Mouse (Mus musculus): ENCODE data around the gene Dpp6. TPM values are rescaled to one million over a fixed set of nuclear protein-coding genes. Genes with fewer than 3 reads are reported as not detected.

Dpp6 gene
- polyA plus RNA-seq, 1 experiment from 2014 or later, result 0.86 TPM

- 5% methylated on average over 3 of the region's 3 CpGs for WGBS (ENCODE audit: insufficient replicate concordance)
- Histone ChIP-seq H3K9ac (ENCODE audit: low read depth, low read length) (no peak overlapping the region), H3K27me3 (ENCODE audit: control insufficient read depth, insufficient read depth, low read length) (no peaks in the 10 kb centered on the region), H3K36me3 (ENCODE audit: control insufficient read depth, insufficient read depth, low read length) (no peaks in the 10 kb centered on the region), H3K4me2 (no peak overlapping the region), H3K4me1 (ENCODE audit: control insufficient read depth, insufficient read depth, low read length) (no peaks in the 10 kb centered on the region), H3K27ac (ENCODE audit: low read depth, low read length) (no peak overlapping the region), H3K9me3 (replicated peaks; ENCODE audit: control insufficient read depth, low read length) (no peaks in the 10 kb centered on the region), H3K4me3 (ENCODE audit: low read depth, low read length) (no peak overlapping the region)
- no peak for ATAC-seq (replicated peaks; ENCODE audit: insufficient number of reproducible peaks, low FRiP score, low TSS enrichment)
These were observed 77.3 kb downstream of the Dpp6 start for GRCm38 (mm10) chr5:26894346-26894745.

- Histone ChIP-seq H3K4me2 (peak overlapping the region; percentile 72), H3K9ac (ENCODE audit: low read depth, low read length) (no peak overlapping the region), H3K4me1 (ENCODE audit: control insufficient read depth, insufficient read depth, low read length) (peaks cover 8% of the 10 kb centered on the region; the same call in 1 of the 2 replicates), H3K9me3 (replicated peaks; ENCODE audit: control insufficient read depth, low read length) (no peaks in the 10 kb centered on the region), H3K27ac (ENCODE audit: low read depth, low read length) (no peak overlapping the region), H3K27me3 (ENCODE audit: control insufficient read depth, insufficient read depth, low read length) (peaks cover 12% of the 10 kb centered on the region), H3K4me3 (ENCODE audit: low read depth, low read length) (no peak overlapping the region), H3K36me3 (ENCODE audit: control insufficient read depth, insufficient read depth, low read length) (no peaks in the 10 kb centered on the region)
- WGBS (ENCODE audit: insufficient replicate concordance), result 4% methylated on average over 9 of the region's 9 CpGs
- ATAC-seq (replicated peaks; ENCODE audit: insufficient number of reproducible peaks, low FRiP score, low TSS enrichment), result peak; percentile 12; the same call in 1 of the 2 replicates
These were observed 86.8 kb downstream of the Dpp6 start for GRCm38 (mm10) chr5:26903786-26904185.

- H3K4me2 ChIP-seq, result peak overlapping the region; percentile 72
- peaks cover 8% of the 10 kb centered on the region; the same call in 1 of the 2 replicates for H3K4me1 ChIP-seq (ENCODE audit: control insufficient read depth, insufficient read depth, low read length)
- no peaks in the 10 kb centered on the region for H3K36me3 ChIP-seq (ENCODE audit: control insufficient read depth, insufficient read depth, low read length)
- H3K9ac ChIP-seq (ENCODE audit: low read depth, low read length), result peak overlapping the region; percentile 22; the same call in 1 of the 2 replicates
- WGBS (ENCODE audit: insufficient replicate concordance), result 1% methylated on average over 31 of the region's 32 CpGs
- H3K27me3 ChIP-seq (ENCODE audit: control insufficient read depth, insufficient read depth, low read length), result peaks cover 17% of the 10 kb centered on the region
- no peak overlapping the region for H3K27ac ChIP-seq (ENCODE audit: low read depth, low read length)
- peak; percentile 66 for ATAC-seq (replicated peaks; ENCODE audit: insufficient number of reproducible peaks, low FRiP score, low TSS enrichment)
- peak overlapping the region; percentile 33 for H3K4me3 ChIP-seq (ENCODE audit: low read depth, low read length)
- no peaks in the 10 kb centered on the region for H3K9me3 ChIP-seq (replicated peaks; ENCODE audit: control insufficient read depth, low read length)
These were observed 87.5 kb downstream of the Dpp6 start for GRCm38 (mm10) chr5:26904324-26905041.

GRCm38 (mm10) chr5:26907151-26907550 is 90.1 kb downstream of the Dpp6 start:
- H3K9ac ChIP-seq (ENCODE audit: low read depth, low read length), result no peak overlapping the region
- no peak overlapping the region for H3K27ac ChIP-seq (ENCODE audit: low read depth, low read length)
- H3K4me3 ChIP-seq (ENCODE audit: low read depth, low read length), result no peak overlapping the region
- no peaks in the 10 kb centered on the region for H3K36me3 ChIP-seq (ENCODE audit: control insufficient read depth, insufficient read depth, low read length)
- peaks cover 17% of the 10 kb centered on the region for H3K27me3 ChIP-seq (ENCODE audit: control insufficient read depth, insufficient read depth, low read length)
- peaks cover 8% of the 10 kb centered on the region; the same call in 1 of the 2 replicates for H3K4me1 ChIP-seq (ENCODE audit: control insufficient read depth, insufficient read depth, low read length)
- no peak for ATAC-seq (replicated peaks; ENCODE audit: insufficient number of reproducible peaks, low FRiP score, low TSS enrichment)
- no peak overlapping the region for H3K4me2 ChIP-seq
- H3K9me3 ChIP-seq (replicated peaks; ENCODE audit: control insufficient read depth, low read length), result no peaks in the 10 kb centered on the region
- 76% methylated on average over 7 of the region's 7 CpGs for WGBS (ENCODE audit: insufficient replicate concordance)

GRCm38 (mm10) chr5:26908612-26909011 is 91.6 kb downstream of the Dpp6 start:
- H3K9ac ChIP-seq (ENCODE audit: low read depth, low read length), result no peak overlapping the region
- H3K27ac ChIP-seq (ENCODE audit: low read depth, low read length), result no peak overlapping the region
- peaks cover 8% of the 10 kb centered on the region; the same call in 1 of the 2 replicates for H3K4me1 ChIP-seq (ENCODE audit: control insufficient read depth, insufficient read depth, low read length)
- 56% methylated on average over 4 of the region's 4 CpGs for WGBS (ENCODE audit: insufficient replicate concordance)
- H3K4me3 ChIP-seq (ENCODE audit: low read depth, low read length), result no peak overlapping the region
- peaks cover 13% of the 10 kb centered on the region; the same call in 1 of the 2 replicates for H3K27me3 ChIP-seq (ENCODE audit: control insufficient read depth, insufficient read depth, low read length)
- ATAC-seq (replicated peaks; ENCODE audit: insufficient number of reproducible peaks, low FRiP score, low TSS enrichment), result no peak
- H3K4me2 ChIP-seq, result no peak overlapping the region
- no peaks in the 10 kb centered on the region for H3K9me3 ChIP-seq (replicated peaks; ENCODE audit: control insufficient read depth, low read length)
- H3K36me3 ChIP-seq (ENCODE audit: control insufficient read depth, insufficient read depth, low read length), result no peaks in the 10 kb centered on the region

- Histone ChIP-seq H3K4me3 (ENCODE audit: low read depth, low read length) (no peak overlapping the region), H3K27ac (ENCODE audit: low read depth, low read length) (no peak overlapping the region), H3K4me1 (ENCODE audit: control insufficient read depth, insufficient read depth, low read length) (no peaks in the 10 kb centered on the region), H3K9me3 (replicated peaks; ENCODE audit: control insufficient read depth, low read length) (no peaks in the 10 kb centered on the region), H3K4me2 (no peak overlapping the region), H3K36me3 (ENCODE audit: control insufficient read depth, insufficient read depth, low read length) (no peaks in the 10 kb centered on the region), H3K27me3 (ENCODE audit: control insufficient read depth, insufficient read depth, low read length) (peaks cover 10% of the 10 kb centered on the region; the same call in 1 of the 2 replicates), H3K9ac (ENCODE audit: low read depth, low read length) (no peak overlapping the region)
- ATAC-seq (replicated peaks; ENCODE audit: insufficient number of reproducible peaks, low FRiP score, low TSS enrichment), result no peak
These were observed 93.3 kb downstream of the Dpp6 start for GRCm38 (mm10) chr5:26910353-26910752.

- ATAC-seq (replicated peaks; ENCODE audit: insufficient number of reproducible peaks, low FRiP score, low TSS enrichment), result no peak
- H3K9me3 ChIP-seq (replicated peaks; ENCODE audit: control insufficient read depth, low read length), result no peaks in the 10 kb centered on the region
- no peak overlapping the region for H3K9ac ChIP-seq (ENCODE audit: low read depth, low read length)
- H3K4me3 ChIP-seq (ENCODE audit: low read depth, low read length), result no peak overlapping the region
- no peak overlapping the region for H3K4me2 ChIP-seq
- no peaks in the 10 kb centered on the region for H3K36me3 ChIP-seq (ENCODE audit: control insufficient read depth, insufficient read depth, low read length)
- WGBS (ENCODE audit: insufficient replicate concordance), result 76% methylated on average over 3 of the region's 3 CpGs
- no peak overlapping the region for H3K27ac ChIP-seq (ENCODE audit: low read depth, low read length)
- H3K27me3 ChIP-seq (ENCODE audit: control insufficient read depth, insufficient read depth, low read length), result peaks cover 10% of the 10 kb centered on the region; the same call in 1 of the 2 replicates
- no peaks in the 10 kb centered on the region for H3K4me1 ChIP-seq (ENCODE audit: control insufficient read depth, insufficient read depth, low read length)
These were observed 95.0 kb downstream of the Dpp6 start for GRCm38 (mm10) chr5:26911965-26912364.

- Histone ChIP-seq H3K27me3 (ENCODE audit: control insufficient read depth, insufficient read depth, low read length) (no peaks in the 10 kb centered on the region), H3K4me3 (ENCODE audit: low read depth, low read length) (no peak overlapping the region), H3K27ac (ENCODE audit: low read depth, low read length) (no peak overlapping the region), H3K4me2 (no peak overlapping the region), H3K4me1 (ENCODE audit: control insufficient read depth, insufficient read depth, low read length) (no peaks in the 10 kb centered on the region), H3K9ac (ENCODE audit: low read depth, low read length) (no peak overlapping the region), H3K9me3 (replicated peaks; ENCODE audit: control insufficient read depth, low read length) (no peaks in the 10 kb centered on the region), H3K36me3 (ENCODE audit: control insufficient read depth, insufficient read depth, low read length) (no peaks in the 10 kb centered on the region)
- ATAC-seq (replicated peaks; ENCODE audit: insufficient number of reproducible peaks, low FRiP score, low TSS enrichment), result no peak
- 71% methylated on average over 3 of the region's 3 CpGs for WGBS (ENCODE audit: insufficient replicate concordance)
These were observed 101.8 kb downstream of the Dpp6 start for GRCm38 (mm10) chr5:26918763-26919162.

GRCm38 (mm10) chr5:26924552-26924951 is 107.5 kb downstream of the Dpp6 start:
- Histone ChIP-seq H3K36me3 (ENCODE audit: control insufficient read depth, insufficient read depth, low read length) (no peaks in the 10 kb centered on the region), H3K27ac (ENCODE audit: low read depth, low read length) (no peak overlapping the region), H3K9me3 (replicated peaks; ENCODE audit: control insufficient read depth, low read length) (no peaks in the 10 kb centered on the region), H3K4me2 (no peak overlapping the region), H3K4me1 (ENCODE audit: control insufficient read depth, insufficient read depth, low read length) (no peaks in the 10 kb centered on the region), H3K4me3 (ENCODE audit: low read depth, low read length) (no peak overlapping the region), H3K27me3 (ENCODE audit: control insufficient read depth, insufficient read depth, low read length) (no peaks in the 10 kb centered on the region), H3K9ac (ENCODE audit: low read depth, low read length) (no peak overlapping the region)
- WGBS (ENCODE audit: insufficient replicate concordance), result 71% methylated on average over 5 of the region's 5 CpGs
- no peak for ATAC-seq (replicated peaks; ENCODE audit: insufficient number of reproducible peaks, low FRiP score, low TSS enrichment)

Measured in heart, embryonic 11.5 days (tissue).